Mouse (Mus musculus) adipocyte (in vitro differentiated cells): ENCODE measurements around the gene Med27.
A peak's percentile ranks its signal among the peaks of the same experiment; 100 is the strongest.

Experiments used
- DNase-seq: peaks from one replicate; pipeline ENCODE4 v3.0.0-alpha.2; 2016; ENCODE audit warnings: low spot score

Med27 gene

DNA sequence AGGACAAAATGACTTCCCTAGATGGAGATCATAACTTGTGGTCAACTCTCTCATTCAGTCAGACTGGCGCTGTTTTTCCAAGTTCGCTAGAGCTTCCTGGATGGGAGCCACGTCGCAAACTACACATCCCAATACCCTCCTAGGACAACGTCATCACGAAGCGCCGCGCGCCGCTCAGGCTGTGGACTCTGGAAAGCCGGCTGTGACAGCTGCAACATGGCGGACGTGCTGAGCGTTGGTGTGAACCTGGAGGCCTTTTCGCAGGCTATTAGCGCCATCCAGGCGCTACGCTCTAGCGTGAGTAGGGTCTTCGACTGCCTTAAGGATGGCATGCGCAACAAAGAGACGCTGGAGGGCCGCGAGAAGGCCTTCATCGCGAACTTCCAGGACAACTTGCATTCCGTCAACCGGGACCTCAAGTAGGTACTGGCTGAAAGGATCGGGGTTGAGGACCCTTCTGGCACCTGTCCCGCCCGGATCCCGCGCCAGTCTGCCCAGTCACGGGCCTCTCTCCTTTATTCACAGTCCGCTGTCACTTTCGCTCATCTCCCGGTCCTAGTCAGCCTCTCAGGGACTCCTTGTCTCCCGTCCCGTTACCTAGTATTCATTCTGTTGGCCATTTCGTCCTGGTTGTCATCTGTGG, at the start of gene Med27:
Gene Med27, plus strand, starts transcription at position 191 of the 643 bp plus-strand sequence.
- DNase-seq, result peak; percentile 98

DNA sequence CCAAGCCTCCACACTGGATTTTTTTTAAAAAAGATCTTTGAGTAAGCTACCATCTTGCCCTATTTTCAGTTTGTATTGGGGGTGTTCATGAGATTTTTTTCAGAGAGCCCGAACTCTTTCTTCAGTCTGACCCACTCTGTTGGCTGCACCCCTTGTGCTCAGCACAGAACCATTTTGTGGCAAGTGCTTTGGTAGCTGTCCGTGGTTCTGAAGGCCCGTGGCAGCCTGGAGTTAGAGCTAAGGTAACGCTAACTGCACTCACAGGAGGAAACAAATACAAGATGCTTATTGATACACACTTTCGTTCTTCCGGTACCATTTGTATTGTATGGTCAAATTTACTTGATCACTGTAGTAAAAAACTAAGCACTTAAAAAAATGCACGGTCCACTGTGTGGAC, 36.7 kb upstream of the Med27 start:
- DNase-seq, result peak; percentile 59

DNA sequence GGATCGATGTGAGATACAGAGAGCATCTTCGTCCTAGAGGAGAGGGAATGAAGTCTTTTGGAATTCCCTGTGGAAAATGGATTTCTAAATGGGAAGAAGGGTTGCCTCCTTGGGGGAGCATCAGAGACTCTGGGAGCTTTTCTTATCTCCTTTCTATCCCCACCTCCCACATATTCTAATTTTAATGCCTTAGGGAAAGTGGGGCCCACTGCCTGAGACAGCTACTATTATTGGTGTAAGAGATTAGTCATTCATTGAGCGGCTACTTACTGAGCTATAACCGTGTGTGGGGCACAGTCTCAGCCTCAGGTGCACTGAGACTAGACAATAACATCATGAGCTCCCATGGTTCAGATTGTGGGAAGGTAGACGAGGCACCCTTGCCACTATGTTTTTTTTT, 34.6 kb upstream of the Med27 start:
- DNase-seq, result no peak

DNA sequence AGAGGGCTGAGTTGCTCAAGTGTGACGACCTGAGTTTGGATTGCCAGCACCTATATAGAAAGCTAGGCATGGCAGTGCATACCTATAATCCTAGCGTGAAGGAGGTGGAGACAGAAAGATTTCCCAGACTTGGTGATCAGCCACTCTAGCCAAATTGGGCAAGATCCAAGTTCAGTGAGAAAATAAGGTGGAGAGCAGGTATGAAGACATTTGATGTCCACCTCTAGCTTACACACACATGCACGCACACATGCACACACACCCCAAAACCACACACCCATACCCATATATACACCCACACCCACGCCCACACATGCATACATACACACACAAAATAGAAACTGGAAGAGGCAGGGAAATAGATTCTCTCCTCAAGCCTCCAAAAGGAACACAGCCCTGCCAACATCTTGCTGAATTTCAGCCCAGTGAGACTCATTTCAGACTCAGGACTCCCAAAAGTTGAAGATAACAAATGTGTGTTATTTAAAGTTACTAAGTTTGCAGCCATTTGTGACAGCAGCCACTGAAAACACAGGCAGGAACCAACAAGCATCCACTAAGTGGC, 28.6 kb upstream of the Med27 start:
- DNase-seq, result no peak

DNA sequence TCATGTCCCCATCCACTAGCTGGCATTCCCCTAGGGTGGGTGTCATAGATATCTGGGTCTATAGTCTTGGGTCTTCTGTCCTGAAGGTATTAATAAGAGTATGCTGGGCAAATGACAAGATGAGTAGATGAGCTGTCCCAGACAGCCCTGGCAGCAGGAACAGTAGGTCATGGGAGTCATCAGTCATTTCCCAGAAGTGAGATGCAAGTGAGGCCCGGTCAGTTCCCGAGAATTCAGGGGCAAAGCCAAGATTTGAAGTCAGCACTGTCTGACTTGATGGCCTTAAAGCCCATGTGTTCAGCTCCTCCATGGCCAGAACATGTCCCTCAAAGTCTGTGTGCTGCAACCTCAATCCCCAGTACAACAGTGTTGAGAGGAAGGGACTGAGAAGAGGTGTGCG, 28.0 kb upstream of the Med27 start:
- no peak for DNase-seq

DNA sequence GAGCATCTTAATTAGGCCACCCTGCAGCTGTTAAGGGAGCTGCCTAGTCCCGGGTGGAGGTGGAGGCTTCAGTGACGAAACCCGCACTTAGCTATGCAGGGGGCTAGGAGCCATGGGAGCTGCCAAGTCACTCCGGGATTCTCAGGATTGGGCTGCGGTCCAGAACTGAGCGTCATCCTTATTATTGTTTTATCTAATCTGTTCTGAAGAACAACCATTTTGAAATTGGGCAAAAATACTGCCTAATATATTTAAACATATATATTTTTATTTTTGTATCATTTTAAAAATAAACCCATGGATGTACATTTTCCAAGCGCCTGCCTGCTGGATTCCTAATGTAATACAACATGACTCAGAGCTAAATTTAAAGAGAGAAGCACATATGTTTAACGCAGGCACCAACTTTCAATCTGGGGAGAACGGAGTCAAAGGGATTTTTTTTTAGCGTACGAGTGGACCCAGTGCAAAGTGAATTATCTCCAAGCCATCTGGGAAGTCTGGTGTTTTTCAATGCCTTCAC, 26.3 kb upstream of the Med27 start:
- DNase-seq, result no peak

DNA sequence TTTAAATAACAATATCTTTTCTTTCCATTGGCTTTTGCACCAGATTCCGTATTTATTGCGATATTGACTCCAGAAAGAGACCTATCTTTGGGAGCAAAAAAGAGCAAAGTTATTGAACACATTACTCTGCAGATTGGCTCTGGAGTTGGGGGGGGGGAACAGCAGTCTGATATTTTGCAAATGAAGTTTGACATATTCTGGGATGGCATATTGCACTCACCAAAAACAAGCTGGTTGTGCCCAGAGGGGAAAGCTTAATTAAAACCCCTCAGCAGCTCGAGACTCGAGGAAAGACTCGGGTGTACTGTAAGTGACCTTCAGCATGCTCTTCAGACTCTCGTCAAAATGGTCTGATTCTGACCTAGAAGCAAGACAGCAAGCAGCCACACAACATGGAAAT, 25.8 kb upstream of the Med27 start:
- no peak for DNase-seq

DNA sequence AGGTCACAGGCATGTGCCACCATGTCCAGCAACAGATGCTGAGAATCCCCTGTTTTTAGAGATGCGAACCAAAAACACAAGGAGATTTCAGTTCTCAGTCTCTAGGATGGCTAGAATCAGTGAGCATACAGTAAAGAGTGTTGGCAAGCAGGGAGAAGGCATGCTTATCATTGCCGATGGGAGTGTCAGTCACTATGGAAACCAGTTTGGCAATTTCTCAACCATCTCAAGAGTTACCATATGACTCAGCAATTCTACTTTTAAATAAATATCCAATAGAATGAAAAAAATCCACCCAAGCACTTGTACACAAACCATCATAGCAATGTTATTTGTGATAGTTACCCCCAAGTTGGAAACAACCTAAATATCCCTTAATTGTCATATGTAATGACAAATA, 22.2 kb upstream of the Med27 start:
- peak; percentile 52 for DNase-seq

DNA sequence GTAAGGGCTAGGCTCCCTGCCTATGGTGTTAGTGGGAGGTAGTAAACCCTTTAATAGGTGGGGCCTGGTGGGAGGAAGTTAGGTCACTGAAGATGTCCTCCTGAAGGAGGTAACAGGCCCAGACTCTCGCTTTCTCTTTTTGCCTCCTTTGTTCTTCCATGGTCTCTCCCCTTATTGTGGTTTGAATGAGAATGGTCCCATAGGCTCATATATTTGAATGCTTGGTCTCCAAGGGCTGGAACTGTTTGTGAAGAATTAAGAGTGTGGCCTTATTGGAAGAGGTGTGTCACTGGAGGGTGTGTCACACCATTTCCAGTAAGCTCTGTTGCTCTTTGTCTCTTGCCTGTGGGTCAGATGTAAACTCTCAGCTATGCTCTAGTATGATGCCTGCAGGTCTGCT, 16.1 kb upstream of the Med27 start:
- no peak for DNase-seq

DNA sequence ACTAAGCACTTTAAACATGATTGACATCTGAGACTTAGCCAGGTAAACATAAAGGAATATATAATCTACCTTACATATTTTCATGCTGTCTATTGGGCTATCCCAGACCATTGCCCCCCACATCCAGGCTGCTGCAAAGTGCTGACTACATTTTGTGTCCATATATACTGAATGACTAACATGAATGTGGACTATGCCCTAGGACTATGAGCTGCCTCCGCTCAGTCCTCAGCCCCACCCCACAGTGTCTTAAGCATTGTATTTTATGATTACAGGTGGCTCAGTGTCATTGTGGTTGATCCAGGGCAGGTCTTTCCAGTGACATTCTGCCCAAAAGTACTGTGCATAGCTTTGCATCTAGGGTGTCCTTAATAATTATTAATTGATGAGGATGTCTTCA, 8.2 kb upstream of the Med27 start:
- DNase-seq, result no peak

DNA sequence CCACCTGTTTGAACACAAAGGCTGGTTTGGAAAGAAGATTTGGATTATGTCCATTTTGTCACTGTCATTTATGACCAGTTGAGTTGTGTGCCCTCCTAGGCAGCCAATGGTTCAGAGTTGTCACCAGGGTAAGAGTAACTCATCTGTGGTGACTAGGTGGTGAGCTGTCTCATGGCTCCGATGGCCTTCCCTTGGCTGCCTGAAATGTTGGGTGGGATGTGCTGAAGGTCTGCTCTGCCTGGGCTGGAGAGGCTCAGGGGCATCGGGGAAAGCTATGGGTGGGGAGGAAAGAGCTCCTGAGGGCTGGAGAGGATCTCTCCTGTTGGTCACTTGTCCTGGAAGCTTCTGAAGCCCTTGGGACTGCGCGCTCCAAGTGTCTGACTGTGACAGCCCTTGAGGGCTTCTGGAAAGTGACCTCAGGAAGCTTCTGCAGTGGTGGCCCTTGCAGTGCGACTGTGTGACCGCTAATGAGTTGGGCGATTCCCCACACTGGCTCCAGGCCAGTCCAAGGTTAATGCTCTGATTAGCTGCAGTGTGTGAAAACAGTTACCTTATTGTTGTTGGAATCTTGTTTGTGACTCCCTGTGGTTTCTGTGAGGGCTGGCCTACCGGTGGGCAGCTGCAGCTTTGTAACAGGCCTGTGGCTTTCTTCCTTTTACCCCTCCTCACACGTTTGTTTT, 12.2 kb downstream of the Med27 start:
- DNase-seq, result no peak

DNA sequence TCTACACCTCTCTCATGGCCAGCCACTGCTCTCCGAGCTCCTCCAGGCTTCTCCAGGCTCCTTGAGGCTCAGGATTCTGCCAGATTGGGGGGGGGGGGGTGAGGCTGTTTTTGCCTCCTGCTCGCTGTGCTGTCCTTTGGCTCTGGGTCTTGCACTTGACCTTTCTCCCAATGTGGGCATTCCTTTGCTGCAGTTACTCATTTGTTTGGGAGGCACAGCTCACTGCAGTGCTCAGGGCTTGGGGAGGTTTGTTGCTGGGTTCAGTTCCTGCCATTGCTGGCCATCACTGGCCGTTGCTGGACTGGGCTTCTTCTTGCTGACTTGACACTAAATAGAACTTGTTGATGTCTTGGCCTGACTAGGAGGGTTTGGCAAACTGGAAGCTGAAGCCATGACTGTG, 14.3 kb downstream of the Med27 start:
- peak; percentile 62 for DNase-seq

DNA sequence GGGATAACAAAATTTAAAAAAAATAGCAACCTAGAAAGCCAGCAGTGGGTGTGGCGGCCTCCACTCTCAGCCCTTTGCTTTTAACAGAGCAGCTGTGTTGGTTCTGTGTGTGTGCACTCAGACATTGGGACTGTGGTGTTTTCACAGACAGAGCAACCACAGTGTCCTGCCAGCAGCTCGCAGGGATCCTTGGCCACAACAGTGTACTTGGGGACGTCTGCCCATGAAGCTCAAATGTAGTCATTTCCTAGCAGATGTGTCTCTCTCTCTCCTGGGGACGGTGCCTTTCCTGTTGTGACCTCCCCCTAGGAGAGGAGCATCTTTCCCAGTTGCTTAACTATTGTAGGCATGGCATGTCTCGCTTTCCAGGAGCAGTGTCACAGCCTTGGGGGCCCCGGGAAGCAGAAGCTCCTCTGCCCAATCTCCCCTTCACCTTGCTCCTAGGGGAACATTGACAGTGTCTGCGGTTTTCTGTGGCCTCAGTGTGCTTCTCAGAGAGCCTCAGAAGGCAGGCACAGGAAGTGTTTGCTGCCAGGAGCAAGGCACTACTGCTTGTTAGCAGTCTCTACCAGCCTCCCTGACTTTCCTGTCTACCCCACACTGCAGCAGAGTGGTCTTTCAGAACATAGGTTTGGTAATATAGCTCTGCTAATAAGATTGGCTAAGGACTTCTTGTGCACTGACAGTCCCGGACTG, 18.5 kb downstream of the Med27 start:
- DNase-seq, result no peak

DNA sequence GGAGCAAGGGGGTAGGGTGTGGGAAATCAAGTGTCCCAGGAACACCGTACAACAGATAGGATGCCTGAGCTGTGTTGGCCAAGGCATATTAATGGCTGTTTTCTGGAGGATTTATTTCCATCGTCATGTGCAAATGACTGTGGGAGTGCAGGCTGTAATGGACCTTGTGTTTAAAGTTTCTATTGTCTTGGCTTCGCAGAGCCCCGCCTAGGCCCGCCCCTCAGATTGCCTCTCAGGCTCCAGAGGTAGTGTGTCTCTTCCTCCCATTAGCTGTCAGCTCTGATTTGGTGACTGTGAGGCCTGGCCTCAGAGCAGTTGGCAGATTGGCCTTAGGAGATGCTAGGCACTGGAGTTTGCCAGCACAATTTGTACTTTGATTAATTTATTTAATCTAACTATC, 22.1 kb downstream of the Med27 start:
- DNase-seq, result no peak

DNA sequence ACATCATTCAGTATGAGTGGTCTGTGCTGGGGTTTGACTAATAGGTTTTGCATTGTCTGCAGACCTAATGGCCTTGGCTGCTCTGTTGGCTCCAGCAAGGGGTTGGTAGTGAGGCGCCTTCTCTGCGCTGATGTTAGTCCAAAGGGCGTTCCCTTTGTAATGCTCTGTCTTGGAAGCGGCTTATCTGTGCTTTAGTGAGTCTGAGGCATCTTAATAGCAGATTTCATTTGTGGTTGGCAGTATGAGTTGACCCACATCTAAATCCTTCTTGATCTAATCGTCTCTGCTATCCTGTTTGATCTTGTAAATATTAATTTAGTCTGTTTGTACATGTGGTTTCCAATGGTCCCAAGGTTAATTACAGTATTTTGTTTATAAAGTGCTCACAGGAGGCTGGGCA, 25.6 kb downstream of the Med27 start:
- DNase-seq, result no peak

DNA sequence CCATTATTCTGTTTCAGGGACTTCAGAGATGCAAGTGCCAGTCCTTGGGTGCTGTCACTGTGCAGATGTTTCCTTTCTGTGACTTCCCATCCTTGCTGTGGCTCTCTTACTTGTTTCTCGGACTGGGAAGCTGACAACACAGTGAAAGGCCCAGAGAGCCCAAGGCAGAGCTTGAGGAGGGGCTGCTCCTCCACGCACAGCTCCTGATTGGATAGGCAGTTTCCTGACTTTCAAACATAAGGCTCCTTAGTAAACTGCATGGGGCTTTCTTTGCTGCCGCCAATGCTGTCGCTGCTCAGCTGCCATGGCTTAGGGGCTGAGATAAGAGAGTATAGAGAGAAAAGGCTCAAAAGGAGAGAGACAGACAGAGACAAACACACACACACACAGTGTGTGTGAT, 35.1 kb downstream of the Med27 start:
- DNase-seq, result no peak

DNA sequence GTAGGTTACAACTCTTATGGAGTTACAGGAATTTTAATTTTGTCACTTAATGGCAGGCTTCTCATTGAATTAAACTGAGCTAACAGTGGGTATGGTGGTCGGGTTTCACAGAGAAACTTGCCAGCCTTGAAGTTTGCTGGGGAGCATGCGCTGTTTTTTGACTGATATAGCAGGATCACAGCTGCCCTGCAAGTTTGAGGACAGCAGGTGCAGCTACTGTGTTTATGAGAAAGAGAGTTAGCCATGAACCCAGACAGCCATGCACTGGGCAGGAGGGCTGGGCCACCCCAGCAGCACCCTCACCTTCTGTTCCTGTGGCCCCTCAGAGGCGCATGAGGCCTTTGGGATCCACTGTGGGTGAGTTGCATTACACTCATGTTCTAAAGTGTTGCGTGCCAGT, 36.0 kb downstream of the Med27 start:
- DNase-seq, result no peak

DNA sequence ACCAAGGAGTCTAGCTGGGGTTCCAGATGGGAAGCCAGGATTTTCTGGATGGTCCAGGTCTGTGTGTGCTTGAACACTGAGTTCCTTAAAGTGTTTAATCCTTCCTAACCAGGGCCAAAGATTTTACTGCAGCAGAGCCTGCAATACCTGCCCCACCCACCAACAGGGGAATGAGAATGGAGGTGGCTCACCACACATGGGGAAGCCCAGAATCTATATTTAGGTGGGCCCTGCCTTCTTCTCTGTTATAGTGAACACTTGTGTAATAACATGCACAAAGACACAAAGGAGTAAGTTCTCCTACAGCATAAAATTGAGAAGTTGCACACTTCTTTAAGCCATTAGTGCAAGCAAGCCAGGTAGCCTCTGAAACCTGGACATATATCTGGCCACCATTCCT, 36.5 kb downstream of the Med27 start:
- no peak for DNase-seq

DNA sequence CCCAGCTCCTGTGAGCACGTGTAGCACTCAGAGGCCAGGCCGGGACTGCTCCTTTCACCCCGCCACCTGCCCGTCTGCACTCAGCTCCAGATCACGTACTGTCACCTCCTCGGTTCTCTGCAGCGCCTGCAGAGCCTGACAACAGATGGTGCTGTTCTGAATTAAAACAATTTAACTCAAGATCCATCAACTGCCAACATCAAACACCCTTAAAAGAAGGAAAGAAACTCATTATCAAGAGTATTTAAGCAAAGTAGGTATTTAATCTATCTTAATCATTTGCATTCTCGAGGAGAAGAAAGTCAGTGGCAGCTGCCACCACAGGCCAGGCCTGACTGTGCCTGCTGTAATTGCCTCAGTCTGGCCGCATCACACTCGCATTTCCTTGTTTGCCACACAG, 38.8 kb downstream of the Med27 start:
- DNase-seq, result no peak

DNA sequence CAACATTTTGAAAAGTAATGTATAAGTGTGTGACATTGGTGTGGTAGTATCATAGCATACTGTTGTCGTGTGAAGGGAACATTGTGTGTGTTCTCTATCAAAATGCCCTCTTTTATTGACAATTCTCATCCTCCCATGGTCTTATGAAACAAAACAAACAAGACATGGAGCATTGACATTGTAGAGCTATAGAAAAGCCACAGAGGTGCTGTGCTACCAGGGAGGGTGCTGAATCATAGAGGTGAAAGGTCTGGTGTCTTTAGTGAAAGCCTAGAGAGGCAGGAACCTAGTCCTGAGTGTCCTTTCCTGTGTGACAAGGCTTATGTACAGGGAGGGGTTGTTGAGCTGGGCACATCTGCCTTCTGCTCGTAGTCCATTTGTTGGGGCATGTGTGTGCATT, 40.6 kb downstream of the Med27 start:
- no peak for DNase-seq

DNA sequence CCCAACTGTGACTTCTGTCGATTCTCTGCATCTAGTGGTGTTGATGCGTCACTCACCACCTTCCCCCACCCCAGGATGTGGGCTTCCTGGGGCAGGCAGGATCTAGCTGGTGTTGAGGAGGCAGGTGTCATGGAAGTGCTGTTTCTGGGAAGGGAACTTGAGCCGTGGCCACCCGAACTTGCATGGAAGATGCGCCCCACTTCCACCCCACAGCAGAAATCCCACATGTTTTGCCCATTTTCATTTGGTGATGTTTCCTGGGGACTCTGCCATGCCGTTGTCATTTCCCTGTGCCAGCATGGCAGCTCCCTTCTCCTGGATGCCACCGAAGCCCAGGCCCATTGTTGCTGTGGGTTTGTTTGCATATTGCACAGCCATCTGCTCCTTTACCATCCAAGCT, 42.3 kb downstream of the Med27 start:
- no peak for DNase-seq

DNA sequence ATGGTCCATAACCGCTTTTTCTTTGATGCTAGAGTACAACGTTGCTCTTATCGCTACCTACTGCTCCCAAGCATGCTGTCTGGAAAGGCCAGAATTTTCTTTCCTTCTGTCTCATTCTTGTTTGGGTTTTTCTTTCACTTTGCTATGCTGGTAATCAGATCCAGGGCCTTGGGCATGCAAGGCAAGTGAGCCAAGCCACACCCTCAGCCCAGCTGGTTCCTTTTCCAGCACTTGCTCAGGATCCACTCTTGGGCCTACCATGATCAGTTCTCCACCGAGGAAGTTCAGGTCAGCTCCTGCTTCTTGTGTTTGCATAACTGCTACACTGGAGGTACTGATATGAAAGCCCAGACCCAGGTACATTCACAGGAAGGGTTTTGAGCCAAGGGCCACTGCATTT, 44.5 kb downstream of the Med27 start:
- DNase-seq, result peak; percentile 73

DNA sequence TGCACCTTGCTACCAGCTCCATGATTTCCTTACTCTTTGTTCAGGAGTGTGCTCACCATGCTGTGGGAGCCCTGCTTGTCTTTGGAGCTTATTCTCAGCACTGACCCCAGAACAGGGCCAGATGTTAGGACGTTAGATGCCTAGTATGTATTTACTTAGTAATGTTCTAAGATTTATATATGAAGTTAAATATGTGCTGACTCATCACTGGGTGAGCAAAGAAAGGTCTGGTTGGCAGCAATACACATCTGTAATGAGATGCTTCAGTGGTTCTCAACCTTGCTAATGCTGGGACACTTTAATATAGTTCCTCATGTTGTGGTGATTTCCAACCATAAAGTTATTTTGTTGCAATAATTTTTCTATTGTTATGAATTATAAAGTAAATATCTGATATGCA, 45.4 kb downstream of the Med27 start:
- no peak for DNase-seq
